Mouse (Mus musculus): ENCODE results near the gene Mroh3.

The Mroh3 gene

DNA sequence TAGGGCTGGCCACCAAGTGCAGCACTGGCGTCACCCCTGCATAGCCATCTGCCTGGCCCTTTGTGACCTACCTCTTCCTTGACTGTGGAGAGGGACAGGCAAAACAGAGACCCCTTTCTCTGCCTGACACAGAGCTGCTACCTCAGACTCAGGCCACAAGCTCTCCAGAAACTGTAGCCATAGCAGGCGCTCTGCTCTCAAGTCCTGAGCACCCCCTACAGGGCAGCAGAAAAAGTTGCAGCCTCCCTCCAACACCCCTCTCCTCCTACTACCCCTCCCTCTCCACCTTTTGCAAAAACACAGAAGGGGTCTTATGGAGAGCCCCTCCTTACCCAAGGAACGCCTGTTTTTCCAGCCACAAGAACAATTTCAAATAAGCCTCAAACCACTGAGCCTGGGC is at the start of gene Mroh3:
TSS of gene Mroh3 (minus strand) at position 26 of the 400 bp plus-strand sequence.
- peak; percentile 74 for DNase-seq (ENCODE audit: low read depth, low spot score)

DNA sequence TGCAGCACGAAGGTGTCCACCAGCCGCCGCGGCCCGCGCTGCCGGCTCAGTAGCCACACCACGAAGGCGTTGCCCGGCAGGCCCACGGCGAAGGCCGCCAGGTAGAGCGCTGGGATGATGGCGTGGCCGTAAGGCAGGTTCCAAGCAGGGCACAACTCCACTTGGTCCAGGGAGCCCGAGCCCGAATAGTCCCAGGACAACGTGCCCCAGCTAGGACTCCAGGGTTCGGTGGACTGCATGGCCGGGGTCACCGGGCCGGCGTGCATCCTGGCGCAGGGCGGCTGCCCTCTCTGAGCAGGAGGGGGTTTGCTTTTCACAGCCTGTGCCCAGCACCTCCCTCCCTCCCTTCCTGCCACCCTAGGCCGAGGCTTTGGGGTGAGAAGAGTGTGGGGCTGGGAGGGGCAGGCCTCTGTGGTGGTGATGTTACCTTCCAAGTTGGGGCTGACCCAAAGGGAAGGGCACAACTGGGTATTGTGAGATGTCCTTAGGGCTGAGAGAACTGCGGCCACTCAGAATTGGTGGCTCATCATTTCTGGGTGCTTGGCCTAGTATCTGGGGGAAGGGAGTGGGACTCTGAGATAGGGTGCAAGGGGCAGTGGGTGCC is 48.1 kb upstream of the Mroh3 start, which contains the start of gene Gpr25:
TSS of gene Gpr25 (minus strand) at position 239 of the 604 bp plus-strand sequence.
- no peak for DNase-seq (ENCODE audit: low read depth, low spot score)

DNA sequence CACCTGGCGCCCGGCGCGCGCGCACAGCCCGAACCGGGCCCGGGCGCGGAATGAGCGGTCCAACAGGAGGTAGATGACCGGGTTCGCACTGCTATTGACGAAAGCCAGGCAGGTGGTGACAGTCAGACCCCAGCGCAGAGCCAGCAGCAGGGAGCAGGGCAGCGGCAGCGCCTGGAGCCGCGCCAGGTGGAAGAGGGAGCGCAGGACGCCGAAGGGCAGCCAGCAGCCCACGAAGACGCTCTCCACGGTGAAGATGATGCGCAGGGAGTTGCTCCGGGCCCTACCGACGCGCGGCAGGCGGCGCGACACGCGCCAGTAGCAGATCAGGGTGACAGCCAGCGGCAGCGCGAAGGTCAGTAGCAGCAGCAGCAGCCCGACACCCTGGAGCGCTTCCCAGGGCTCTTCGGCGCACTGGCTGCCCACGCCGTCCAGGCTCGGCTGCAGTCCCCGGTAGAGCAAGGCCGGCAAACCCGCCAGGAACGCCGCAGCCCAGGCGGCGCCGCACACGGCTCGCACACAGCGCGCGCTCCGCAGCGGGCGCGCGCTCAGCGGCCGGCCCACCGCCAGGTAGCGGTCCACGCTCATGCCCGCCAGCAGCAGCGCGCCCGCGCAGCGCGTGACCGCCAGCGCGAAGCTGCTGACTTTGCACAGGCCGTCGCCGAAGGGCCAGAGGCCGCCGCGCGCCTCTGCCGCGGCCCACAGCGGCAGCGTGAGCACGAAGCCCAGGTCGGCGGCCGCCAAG is 47.4 kb upstream of the Mroh3 start:
- peak; percentile 95 for DNase-seq (ENCODE audit: low read depth, low spot score)

DNA sequence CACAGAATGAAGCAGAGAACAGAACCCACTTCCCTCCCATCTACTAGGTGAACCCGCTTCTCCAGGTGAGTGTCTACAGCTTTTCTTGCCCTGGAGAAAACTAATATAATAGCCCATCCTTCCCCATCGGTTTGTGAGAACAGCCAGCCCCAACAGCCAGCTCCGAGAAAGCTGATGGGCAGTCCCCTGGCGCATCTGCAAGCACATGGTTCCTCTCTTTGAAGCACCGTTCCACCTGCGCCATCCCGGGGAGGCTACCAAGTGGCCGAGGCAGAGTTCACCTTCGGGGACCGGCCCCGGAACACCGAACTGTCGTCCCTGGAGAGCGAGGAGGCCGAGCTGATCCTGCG is 46.9 kb upstream of the Mroh3 start:
- DNase-seq (ENCODE audit: low read depth, low spot score): no peak

DNA sequence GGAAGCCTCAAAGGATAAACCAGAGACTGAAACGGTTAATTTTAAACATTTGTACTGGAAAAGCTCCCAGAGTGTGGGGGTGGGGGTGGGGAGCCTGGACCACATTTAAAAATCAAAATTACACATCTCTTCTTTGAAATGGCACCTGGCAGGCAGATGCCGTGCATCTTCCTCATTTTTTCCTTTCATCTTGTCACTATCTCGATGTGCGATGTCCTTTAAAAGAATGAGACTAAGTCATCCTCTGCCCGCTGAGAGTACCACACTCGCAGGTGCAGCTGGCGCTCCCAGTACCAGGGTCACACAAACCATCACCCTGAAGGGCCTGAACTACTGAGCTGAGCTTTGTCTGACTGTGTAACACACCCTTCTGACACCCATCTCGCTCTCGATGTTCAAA is 45.9 kb upstream of the Mroh3 start:
- DNase-seq (ENCODE audit: low read depth, low spot score): no peak

GRCm38 (mm10) chr1:136255657-136256056 is 43.0 kb upstream of the Mroh3 start:
- DNase-seq (ENCODE audit: low read depth, low spot score): no peak

- no peak for DNase-seq (ENCODE audit: low read depth, low spot score)
These were observed 42.5 kb upstream of the Mroh3 start for GRCm38 (mm10) chr1:136255174-136255573.

DNA sequence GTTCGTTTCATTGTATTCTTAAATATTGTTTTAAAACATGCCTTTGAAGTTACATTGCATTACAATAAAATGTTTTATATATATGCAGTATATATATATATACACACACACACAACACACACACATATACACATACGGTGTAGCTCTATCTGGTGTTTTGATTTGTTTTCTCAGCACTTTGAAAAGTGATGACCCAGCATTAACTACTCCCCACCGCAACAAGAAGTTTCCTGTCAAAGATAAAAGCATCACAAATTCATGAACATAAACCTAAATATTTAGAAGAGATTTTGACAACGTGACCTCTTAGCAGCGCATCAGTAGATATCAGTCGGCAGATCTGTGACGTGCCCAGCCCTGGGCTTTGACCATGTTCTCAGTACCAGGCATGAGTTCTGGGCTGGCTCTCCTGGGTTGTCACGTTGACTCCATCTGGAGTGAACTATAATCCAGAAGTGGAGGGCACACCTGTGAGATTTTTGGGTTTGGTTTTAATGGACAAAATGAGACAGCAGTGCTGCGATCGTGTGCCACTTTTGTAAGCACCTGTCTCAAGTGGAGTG is 42.0 kb upstream of the Mroh3 start:
- DNase-seq (ENCODE audit: low read depth, low spot score): no peak

- no peak for DNase-seq (ENCODE audit: low read depth, low spot score)
These were observed 40.8 kb upstream of the Mroh3 start for GRCm38 (mm10) chr1:136253472-136253871.

- DNase-seq (ENCODE audit: low read depth, low spot score): no peak
These were observed 37.0 kb upstream of the Mroh3 start for GRCm38 (mm10) chr1:136249662-136250061.

- DNase-seq (ENCODE audit: low read depth, low spot score): no peak
These were observed 34.8 kb upstream of the Mroh3 start for GRCm38 (mm10) chr1:136247393-136247792.

DNA sequence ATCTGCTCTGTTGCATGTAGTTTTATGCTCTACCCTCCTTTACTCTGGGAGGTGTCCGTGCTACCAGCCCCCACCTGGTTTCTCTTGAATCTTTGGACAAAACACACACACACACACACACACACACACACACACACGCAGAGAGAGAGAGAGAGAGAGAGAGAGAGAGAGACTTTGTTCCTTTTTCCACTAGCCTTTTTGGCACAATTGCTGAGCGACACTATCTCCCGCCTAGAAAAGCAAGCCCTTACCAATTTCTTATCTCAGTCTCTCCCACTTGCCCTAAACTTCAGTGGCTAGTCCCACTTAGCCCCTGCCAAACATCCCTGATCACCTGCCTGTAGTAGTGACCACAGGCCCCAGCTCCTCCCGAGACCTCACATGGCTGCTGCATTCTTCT is 31.8 kb upstream of the Mroh3 start:
- no peak for DNase-seq (ENCODE audit: low read depth, low spot score)

DNA sequence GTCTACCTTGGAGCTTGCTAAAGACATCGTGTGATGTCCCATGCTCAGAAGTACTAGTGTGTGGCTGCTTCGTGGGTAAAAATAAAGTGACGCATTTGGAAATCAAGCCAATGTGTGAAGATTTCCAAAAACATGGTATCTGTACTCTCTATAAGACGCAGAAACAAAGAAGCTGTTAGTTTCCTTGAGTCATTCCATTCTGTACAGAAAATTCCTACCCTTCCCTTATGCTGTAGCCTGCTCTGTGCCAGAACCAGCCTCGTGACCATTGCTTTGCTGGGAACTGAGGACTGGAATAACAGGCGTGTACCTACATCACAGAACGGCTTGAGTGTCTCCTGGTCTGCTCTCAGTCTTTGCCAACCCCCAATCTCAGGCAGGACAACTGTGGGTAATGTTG is 29.2 kb upstream of the Mroh3 start:
- DNase-seq (ENCODE audit: low read depth, low spot score): peak; percentile 53

GRCm38 (mm10) chr1:136238495-136238894 is 25.9 kb upstream of the Mroh3 start:
- DNase-seq (ENCODE audit: low read depth, low spot score): no peak

- DNase-seq (ENCODE audit: low read depth, low spot score): no peak
These were observed 22.0 kb upstream of the Mroh3 start for GRCm38 (mm10) chr1:136234595-136235092.

DNA sequence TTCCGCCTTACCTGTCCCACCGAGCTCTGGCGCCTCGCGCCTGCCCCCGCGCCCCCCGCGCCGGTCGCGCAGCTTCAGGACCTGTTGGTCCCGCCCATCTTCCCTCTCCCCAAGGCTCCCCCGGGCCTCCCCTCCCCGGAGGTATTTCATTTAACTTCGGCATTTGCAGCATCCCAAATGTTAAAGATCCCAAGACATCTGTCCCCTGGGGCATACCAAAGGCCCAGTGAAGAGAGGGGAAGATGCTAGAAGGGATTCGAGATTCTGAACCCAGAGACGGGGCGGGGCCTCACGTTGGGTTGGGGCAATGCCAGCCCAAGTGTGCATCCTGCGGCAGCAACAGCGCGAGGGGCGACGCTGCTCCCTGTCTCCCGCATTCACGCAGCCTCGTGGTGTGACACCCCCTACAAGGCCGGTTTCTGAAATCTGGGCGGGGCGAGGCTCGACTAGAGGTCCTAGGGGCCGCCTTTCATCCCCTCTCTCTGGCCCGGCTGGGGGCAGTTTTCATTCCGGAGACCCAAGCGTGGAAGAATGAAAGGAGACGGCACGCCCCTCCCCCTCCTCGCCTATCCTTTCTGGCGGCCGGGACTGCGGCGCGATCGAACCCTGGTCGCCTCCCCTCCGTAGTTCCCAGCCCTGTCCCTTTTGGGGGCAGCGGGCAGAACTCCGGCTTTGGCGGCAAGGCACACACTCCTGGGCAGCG is 21.4 kb upstream of the Mroh3 start, which contains the start of gene Inava:
TSS of gene Inava (minus strand) at position 373 of the 703 bp plus-strand sequence.
- DNase-seq (ENCODE audit: low read depth, low spot score): peak; percentile 55

GRCm38 (mm10) chr1:136232986-136233790 is 20.6 kb upstream of the Mroh3 start:
- no peak for DNase-seq (ENCODE audit: low read depth, low spot score)

DNA sequence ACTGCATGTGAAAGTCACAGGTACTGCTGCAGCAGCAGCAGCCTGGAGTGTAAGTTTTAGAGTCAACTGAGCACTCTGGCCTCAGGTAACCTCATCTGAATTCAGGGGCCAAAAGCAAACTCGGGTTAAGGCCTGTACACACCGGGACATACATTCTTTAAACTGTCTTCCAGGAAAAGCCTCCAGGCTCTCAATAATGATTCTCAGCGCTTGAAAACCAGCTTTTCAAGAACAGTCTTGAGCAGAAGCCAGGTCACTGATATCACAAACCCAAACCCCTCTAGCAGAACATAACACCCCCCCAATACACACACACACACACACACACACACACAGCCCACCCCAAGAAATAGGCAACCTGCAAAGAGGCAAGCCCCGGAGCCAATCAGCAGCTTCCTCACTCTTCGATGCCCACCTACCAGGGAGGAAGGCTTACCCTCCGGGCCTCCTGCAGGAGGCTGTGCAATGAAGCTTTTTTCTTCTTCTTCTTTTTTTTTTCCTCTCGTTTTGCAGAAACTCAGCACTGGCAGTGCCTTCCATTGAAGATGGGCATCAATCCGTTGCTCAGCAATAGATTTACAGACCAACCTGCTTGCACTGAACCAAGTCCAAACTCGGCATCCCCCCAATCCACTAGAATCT is 19.8 kb upstream of the Mroh3 start:
- DNase-seq (ENCODE audit: low read depth, low spot score): no peak

- DNase-seq (ENCODE audit: low read depth, low spot score): no peak
These were observed 19.0 kb upstream of the Mroh3 start for GRCm38 (mm10) chr1:136231596-136231995.

GRCm38 (mm10) chr1:136230201-136230600 is 17.6 kb upstream of the Mroh3 start:
- no peak for DNase-seq (ENCODE audit: low read depth, low spot score)

GRCm38 (mm10) chr1:136229040-136229373 is 16.4 kb upstream of the Mroh3 start:
- DNase-seq (ENCODE audit: low read depth, low spot score): no peak
